Mouse (Mus musculus) embryonic facial prominence, embryonic 15.5 days (tissue): ENCODE measurements at regions not wholly inside any gene's neighbourhood (a gene's known extent, or its start where the extent isn't known, plus 50 kb on each side); places are given as distances from the start of the nearest gene placed in this dataset.

Experiments used
- ATAC-seq: fragments of 200-750 bp; cut with Nextera tagmentation; 2 replicates; pipeline ENCODE4 v1.8.0; 2017; ENCODE audit warnings: low read depth, moderate TSS enrichment; ENCODE audit not compliant: insufficient number of reproducible peaks, low FRiP score, low TSS enrichment
- H3K27ac ChIP-seq: fragments of 300-500 bp; sonication (generic); replicated peaks from 2 replicates; pipeline ENCODE4 v1.5.1; 2015; ENCODE audit warnings: mild to moderate bottlenecking, inconsistent platforms
- H3K27me3 ChIP-seq: fragments of 300-500 bp; sonication (generic); 2 replicates; pipeline ENCODE4 v1.6.1; 2015; ENCODE audit warnings: inconsistent platforms
- H3K36me3 ChIP-seq: fragments of 300-500 bp; sonication (generic); 2 replicates; pipeline ENCODE4 v1.6.1; 2015; ENCODE audit warnings: mild to moderate bottlenecking, inconsistent platforms
- H3K4me1 ChIP-seq: fragments of 300-500 bp; sonication (generic); 2 replicates; pipeline ENCODE4 v1.6.1; 2015; ENCODE audit warnings: inconsistent platforms
- H3K4me2 ChIP-seq: fragments of 300-500 bp; sonication (generic); replicated peaks from 2 replicates; pipeline ENCODE4 v1.6.1; 2015; ENCODE audit warnings: mild to moderate bottlenecking, inconsistent platforms
- H3K4me3 ChIP-seq: fragments of 300-500 bp; sonication (generic); replicated peaks from 2 replicates; pipeline ENCODE4 v1.5.1; 2015; ENCODE audit warnings: mild to moderate bottlenecking, inconsistent platforms
- H3K9ac ChIP-seq: fragments of 300-500 bp; sonication (generic); 2 replicates; pipeline ENCODE4 v1.6.1; 2015; ENCODE audit warnings: inconsistent platforms
- H3K9me3 ChIP-seq: fragments of 300-500 bp; sonication (generic); replicated peaks from 2 replicates; pipeline ENCODE4 v1.6.1; 2016; ENCODE audit warnings: inconsistent platforms
- WGBS: fragments of 180-500 bp; shearing (Covaris S2); methylation state at CpG from one replicate; pipeline ENCODE4 v1.1.7; 2015; 5-methylcytosine and 5-hydroxymethylcytosine counted together

DNA sequence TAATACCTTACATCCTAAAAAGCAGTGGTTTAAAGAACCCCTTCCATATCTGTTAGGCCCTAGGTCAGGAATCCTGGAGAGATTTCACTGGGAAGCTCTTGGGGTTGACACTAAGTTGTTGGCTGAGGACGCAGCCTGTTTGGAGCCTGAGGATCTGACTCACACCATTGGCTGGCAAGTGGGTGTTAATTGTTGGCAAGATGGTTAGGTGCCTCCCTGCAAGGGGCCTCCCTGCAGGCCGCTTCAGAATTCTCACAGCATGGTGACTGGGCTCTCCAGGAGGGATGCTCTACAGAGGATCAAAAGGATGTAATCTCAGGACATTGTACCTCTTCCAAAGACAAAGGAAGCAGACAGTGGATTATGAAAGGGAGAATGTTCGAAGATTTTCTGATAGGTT, 270.7 kb upstream of the Fn1 start:
- Histone ChIP-seq H3K36me3 (no peaks in the 10 kb centered on the region), H3K9me3 (no peaks in the 10 kb centered on the region), H3K9ac (no peak overlapping the region), H3K27me3 (no peaks in the 10 kb centered on the region), H3K4me3 (no peak overlapping the region), H3K4me1 (no peaks in the 10 kb centered on the region), H3K4me2 (no peak overlapping the region), H3K27ac (no peak overlapping the region)
- WGBS: 56% methylated on average over 3 of the region's 3 CpGs
- no peak for ATAC-seq

- H3K27me3 ChIP-seq: no peaks in the 10 kb centered on the region
These were observed 268.5 kb upstream of the Fn1 start for GRCm38 (mm10) chr1:71921456-71921855.

GRCm38 (mm10) chr1:71919891-71920290, 266.9 kb upstream of the Fn1 start:
- no peaks in the 10 kb centered on the region for H3K9me3 ChIP-seq
- no peaks in the 10 kb centered on the region for H3K36me3 ChIP-seq
- H3K27ac ChIP-seq: no peak overlapping the region
- H3K4me1 ChIP-seq: no peaks in the 10 kb centered on the region
- no peak overlapping the region for H3K9ac ChIP-seq
- no peaks in the 10 kb centered on the region for H3K27me3 ChIP-seq
- H3K4me3 ChIP-seq: no peak overlapping the region
- no peak for ATAC-seq
- 90% methylated on average over 2 of the region's 2 CpGs for WGBS
- no peak overlapping the region for H3K4me2 ChIP-seq

More at GRCm38 (mm10) chr1:71921456-71921855, 268.5 kb upstream of the Fn1 start:
- Histone ChIP-seq H3K4me2 (no peak overlapping the region), H3K4me3 (no peak overlapping the region), H3K9me3 (no peaks in the 10 kb centered on the region), H3K36me3 (no peaks in the 10 kb centered on the region), H3K4me1 (no peaks in the 10 kb centered on the region), H3K27ac (no peak overlapping the region), H3K9ac (no peak overlapping the region)
- WGBS: 85% methylated on average over 2 of the region's 2 CpGs
- no peak for ATAC-seq

DNA sequence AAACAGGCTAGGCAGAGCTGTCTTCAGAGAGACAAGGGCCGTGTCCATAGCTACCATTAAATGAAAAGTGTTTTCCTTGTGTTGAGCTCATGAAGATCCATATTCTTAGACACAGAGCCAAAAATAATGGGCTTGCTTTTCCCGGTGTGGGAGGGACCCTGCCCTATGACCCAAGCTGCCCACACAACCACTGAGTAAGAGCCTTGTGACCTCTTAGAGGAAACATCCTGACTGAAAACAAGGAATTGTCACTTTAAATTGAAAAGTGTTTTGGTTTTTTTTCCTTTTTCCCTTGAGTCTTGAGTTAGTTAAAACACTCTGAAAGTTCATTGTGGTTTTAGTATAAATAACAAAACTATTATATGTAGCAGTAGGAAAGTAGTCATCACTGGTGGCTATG, 264.0 kb upstream of the Fn1 start:
- Histone ChIP-seq H3K27me3 (no peaks in the 10 kb centered on the region), H3K9ac (no peak overlapping the region), H3K4me3 (no peak overlapping the region), H3K27ac (no peak overlapping the region), H3K36me3 (no peaks in the 10 kb centered on the region), H3K4me1 (0 out of 2 replicates have a peak, but pooled peaks cover 5% of the 10 kb centered on the region), H3K9me3 (no peaks in the 10 kb centered on the region), H3K4me2 (no peak overlapping the region)
- no peak for ATAC-seq
- WGBS: 63% methylated on average over 2 of the region's 2 CpGs

- Histone ChIP-seq H3K4me1 (peaks cover 7% of the 10 kb centered on the region; the same call in 1 of the 2 replicates), H3K9me3 (no peaks in the 10 kb centered on the region), H3K4me2 (no peak overlapping the region), H3K9ac (no peak overlapping the region), H3K27ac (no peak overlapping the region), H3K36me3 (no peaks in the 10 kb centered on the region), H3K27me3 (no peaks in the 10 kb centered on the region), H3K4me3 (no peak overlapping the region)
- no peak for ATAC-seq
- WGBS: 71% methylated on average over 3 of the region's 3 CpGs
These were observed 261.4 kb upstream of the Fn1 start for GRCm38 (mm10) chr1:71914439-71914838.

GRCm38 (mm10) chr1:71913221-71913620, 260.2 kb upstream of the Fn1 start:
- ATAC-seq: no peak
- 67% methylated on average over 5 of the region's 5 CpGs for WGBS
- H3K4me2 ChIP-seq: no peak overlapping the region
- H3K4me1 ChIP-seq: peaks cover 9% of the 10 kb centered on the region; the same call in 1 of the 2 replicates
- H3K27ac ChIP-seq: no peak overlapping the region
- no peaks in the 10 kb centered on the region for H3K27me3 ChIP-seq
- H3K4me3 ChIP-seq: no peak overlapping the region
- no peaks in the 10 kb centered on the region for H3K36me3 ChIP-seq
- H3K9ac ChIP-seq: no peak overlapping the region
- H3K9me3 ChIP-seq: no peaks in the 10 kb centered on the region

- WGBS: 23% methylated on average over 3 of the region's 3 CpGs
- H3K36me3 ChIP-seq: no peaks in the 10 kb centered on the region
- no peaks in the 10 kb centered on the region for H3K9me3 ChIP-seq
- H3K27ac ChIP-seq: no peak overlapping the region
- no peaks in the 10 kb centered on the region for H3K27me3 ChIP-seq
- ATAC-seq: no peak
- no peak overlapping the region for H3K4me2 ChIP-seq
- peaks cover 9% of the 10 kb centered on the region; the same call in 1 of the 2 replicates for H3K4me1 ChIP-seq
- no peak overlapping the region for H3K9ac ChIP-seq
- no peak overlapping the region for H3K4me3 ChIP-seq
These were observed 259.4 kb upstream of the Fn1 start for GRCm38 (mm10) chr1:71912441-71912840.

DNA sequence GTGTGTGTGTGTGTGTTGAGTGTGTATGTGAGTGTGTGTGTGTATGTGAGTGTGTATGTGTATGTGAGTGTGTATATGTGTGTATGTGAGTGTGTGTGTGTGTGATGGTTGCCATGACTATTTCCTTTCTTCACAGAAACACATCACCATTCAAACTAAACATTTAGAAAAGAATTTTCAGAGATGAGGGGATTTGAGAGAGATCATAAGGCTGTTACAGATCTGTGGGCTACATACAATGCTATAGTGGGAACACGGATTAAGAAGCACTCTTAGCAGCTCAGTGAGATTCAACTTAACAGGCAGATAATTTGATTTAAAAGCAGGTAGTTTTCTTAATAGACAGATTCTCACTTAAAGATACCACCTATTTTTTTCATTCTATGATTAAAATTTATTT, 257.1 kb upstream of the Fn1 start:
- H3K4me3 ChIP-seq: no peak overlapping the region
- H3K36me3 ChIP-seq: no peaks in the 10 kb centered on the region
- no peak overlapping the region for H3K9ac ChIP-seq
- no peaks in the 10 kb centered on the region for H3K27me3 ChIP-seq
- H3K4me2 ChIP-seq: no peak overlapping the region
- H3K4me1 ChIP-seq: peaks cover 9% of the 10 kb centered on the region; the same call in 1 of the 2 replicates
- WGBS: 43% methylated on average over 1 of the region's 1 CpGs
- no peak for ATAC-seq
- no peak overlapping the region for H3K27ac ChIP-seq
- no peaks in the 10 kb centered on the region for H3K9me3 ChIP-seq

GRCm38 (mm10) chr1:71909508-71910124, 256.6 kb upstream of the Fn1 start:
- H3K4me1 ChIP-seq: peaks cover 9% of the 10 kb centered on the region; the same call in 1 of the 2 replicates
- H3K27ac ChIP-seq: 0 out of 2 replicates have a peak overlapping the region, but pooled peaks have one; percentile 30
- H3K9ac ChIP-seq: no peak overlapping the region
- WGBS: 40% methylated on average over 11 of the region's 11 CpGs
- no peak overlapping the region for H3K4me3 ChIP-seq
- H3K27me3 ChIP-seq: no peaks in the 10 kb centered on the region
- no peaks in the 10 kb centered on the region for H3K36me3 ChIP-seq
- no peak for ATAC-seq
- H3K4me2 ChIP-seq: no peak overlapping the region
- no peaks in the 10 kb centered on the region for H3K9me3 ChIP-seq

DNA sequence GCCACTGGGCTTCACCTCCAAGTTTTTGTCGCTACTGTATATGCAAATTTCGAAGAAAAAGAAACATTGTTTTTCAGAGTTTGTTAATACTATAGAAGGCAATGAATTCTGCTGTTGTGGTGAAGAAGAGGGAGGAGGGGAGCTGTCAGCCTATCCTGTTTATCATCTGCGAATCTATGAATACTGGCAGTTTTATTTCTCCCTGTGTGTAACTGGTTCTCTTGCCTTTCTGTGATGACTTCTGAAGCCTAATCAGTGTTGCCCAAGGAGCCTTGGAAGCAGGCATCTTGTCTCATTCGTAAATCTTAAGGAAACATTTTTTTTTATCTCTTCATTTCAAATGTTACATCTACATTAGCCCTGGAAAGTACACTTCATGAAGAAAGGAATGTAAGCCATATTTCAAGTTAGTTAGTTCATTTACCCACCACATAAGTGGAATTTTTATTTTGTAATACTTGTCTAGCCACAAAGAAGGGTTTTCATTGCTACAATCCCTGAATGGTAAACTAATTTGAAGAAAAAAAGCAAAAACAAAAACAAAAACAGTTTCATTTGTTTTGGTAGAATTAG, 251.5 kb upstream of the Fn1 start:
- H3K27me3 ChIP-seq: no peaks in the 10 kb centered on the region
- no peak overlapping the region for H3K27ac ChIP-seq
- H3K36me3 ChIP-seq: no peaks in the 10 kb centered on the region
- no peak for ATAC-seq
- no peak overlapping the region for H3K4me2 ChIP-seq
- no peaks in the 10 kb centered on the region for H3K9me3 ChIP-seq
- no peak overlapping the region for H3K9ac ChIP-seq
- H3K4me1 ChIP-seq: peaks cover 2% of the 10 kb centered on the region; the same call in 1 of the 2 replicates
- H3K4me3 ChIP-seq: no peak overlapping the region
- 75% methylated on average over 4 of the region's 4 CpGs for WGBS

- H3K9ac ChIP-seq: no peak overlapping the region
- no peaks in the 10 kb centered on the region for H3K27me3 ChIP-seq
- H3K4me2 ChIP-seq: no peak overlapping the region
- H3K27ac ChIP-seq: no peak overlapping the region
- no peak for ATAC-seq
- 82% methylated on average over 8 of the region's 9 CpGs for WGBS
- H3K4me3 ChIP-seq: no peak overlapping the region
- no peaks in the 10 kb centered on the region for H3K36me3 ChIP-seq
- H3K9me3 ChIP-seq: no peaks in the 10 kb centered on the region
- H3K4me1 ChIP-seq: peaks cover 5% of the 10 kb centered on the region; the same call in 1 of the 2 replicates
These were observed 247.4 kb upstream of the Fn1 start for GRCm38 (mm10) chr1:71900106-71901074.
